Comparison of ENCODE assay signal across 17 mouse cellular contexts in genomic region chr14:97068770-97069169, GRCm38 (mm10).
DNase-seq lines count a peak whose midpoint lies in the region; ATAC-seq and TF ChIP-seq lines count a peak whose summit lies in the region.
"Had no signal": no experiment of that assay in that cellular context is flagged by ENCODE, and none has a peak within 500 bp of the region (broad histone marks: within the 10 kb centered on the region; RNA-seq: fewer than 3 reads in every experiment).

No protein-coding gene starts in this region.

- WGBS in forebrain, embryonic 14.5 days = 14% methylated on average over 3 of the region's 3 CpGs
- WGBS in forebrain, postnatal 0 days = 14% methylated on average over 3 of the region's 3 CpGs
- 21% methylated on average over 3 of the region's 3 CpGs for WGBS in limb, embryonic 13.5 days
- 43% methylated on average over 3 of the region's 3 CpGs for WGBS in limb, embryonic 10.5 days

- no peak overlapping the region for H3K27ac ChIP-seq in forebrain, embryonic 14.5 days (ENCODE audit: low read depth, low read length)
- no peak overlapping the region for H3K27ac ChIP-seq in forebrain, postnatal 0 days (ENCODE audit: low read depth, low read length)
- no peak overlapping the region for H3K27ac ChIP-seq in limb, embryonic 13.5 days
- no peak overlapping the region for H3K27ac ChIP-seq in limb, embryonic 10.5 days
- H3K27ac ChIP-seq: embryonic facial prominence, embryonic 12.5 days; heart, embryonic 13.5 days; hindbrain, embryonic 12.5 days had no signal

- no peaks in the 10 kb centered on the region for H3K9me3 ChIP-seq in forebrain, embryonic 14.5 days (replicated peaks; ENCODE audit: control insufficient read depth, low read length)
- no peaks in the 10 kb centered on the region for H3K9me3 ChIP-seq in forebrain, postnatal 0 days (ENCODE audit: low read length)
- H3K9me3 ChIP-seq in limb, embryonic 13.5 days = no peaks in the 10 kb centered on the region
- H3K9me3 ChIP-seq in limb, embryonic 10.5 days (replicated peaks) = no peaks in the 10 kb centered on the region
- H3K9me3 ChIP-seq: embryonic facial prominence, embryonic 12.5 days; heart, embryonic 13.5 days; hindbrain, embryonic 12.5 days had no signal

- H3K4me3 ChIP-seq in forebrain, embryonic 14.5 days (ENCODE audit: low read depth, low read length) = no peak overlapping the region
- H3K4me3 ChIP-seq in forebrain, postnatal 0 days (ENCODE audit: low read depth, low read length) = no peak overlapping the region
- no peak overlapping the region for H3K4me3 ChIP-seq in limb, embryonic 13.5 days
- no peak overlapping the region for H3K4me3 ChIP-seq in limb, embryonic 10.5 days
- H3K4me3 ChIP-seq: embryonic facial prominence, embryonic 12.5 days; heart, embryonic 13.5 days; hindbrain, embryonic 12.5 days had no signal

- TF ChIP-seq CTCF in forebrain, postnatal 0 days (IDR thresholded peaks at IDR 0.05; ENCODE audit: low read depth) = no peak

- no peak overlapping the region for H3K9ac ChIP-seq in forebrain, embryonic 14.5 days (ENCODE audit: low read length)
- no peak overlapping the region for H3K9ac ChIP-seq in forebrain, postnatal 0 days
- no peak overlapping the region for H3K9ac ChIP-seq in limb, embryonic 13.5 days
- H3K9ac ChIP-seq: embryonic facial prominence, embryonic 12.5 days; heart, embryonic 13.5 days; hindbrain, embryonic 12.5 days had no signal

- ATAC-seq in forebrain, embryonic 14.5 days = peak; percentile 79
- ATAC-seq in forebrain, postnatal 0 days = no peak
- ATAC-seq in limb, embryonic 13.5 days (ENCODE audit: low FRiP score, low read depth) = 0 out of 2 replicates have a peak, but pooled peaks have one; percentile 24

- no peak overlapping the region for H3K4me2 ChIP-seq in forebrain, embryonic 14.5 days (ENCODE audit: low read length)
- H3K4me2 ChIP-seq in forebrain, postnatal 0 days (ENCODE audit: low read depth) = no peak overlapping the region
- no peak overlapping the region for H3K4me2 ChIP-seq in limb, embryonic 13.5 days (replicated peaks)
- H3K4me2 ChIP-seq: embryonic facial prominence, embryonic 12.5 days; heart, embryonic 13.5 days; hindbrain, embryonic 12.5 days had no signal

- no peaks in the 10 kb centered on the region for H3K27me3 ChIP-seq in forebrain, embryonic 14.5 days (replicated peaks; ENCODE audit: control insufficient read depth, insufficient read depth, low read length)
- H3K27me3 ChIP-seq in forebrain, postnatal 0 days (ENCODE audit: insufficient read depth, low read length) = no peaks in the 10 kb centered on the region
- H3K27me3 ChIP-seq in limb, embryonic 13.5 days = no peaks in the 10 kb centered on the region
- no peaks in the 10 kb centered on the region for H3K27me3 ChIP-seq in limb, embryonic 10.5 days (ENCODE audit: low read depth, poor library complexity, severe bottlenecking)
- H3K27me3 ChIP-seq: embryonic facial prominence, embryonic 12.5 days; heart, embryonic 13.5 days; hindbrain, embryonic 12.5 days had no signal

- peak; percentile 61 for DNase-seq in forebrain, embryonic 14.5 days (ENCODE audit: low spot score)
- no peak for DNase-seq in forebrain, postnatal 0 days
- DNase-seq in limb, embryonic 10.5 days (ENCODE audit: low spot score) = no peak
- DNase-seq in retina, postnatal 1 day = peak; percentile 69
- no peak for DNase-seq in retina, embryonic 14.5 days (ENCODE audit: low spot score)
- no peak for DNase-seq in heart, postnatal 10 days
- DNase-seq: adrenal gland, postnatal 10 days; cerebellum, adult 11-12 months; cerebellum, adult 9-10 months; cerebellum, postnatal 25 days; gastrocnemius, postnatal 36 days; heart, adult 11 months; heart, postnatal 4 days had no signal

- intact Hi-C loops in heart, postnatal 10 days (cut with DNase I) = no loop called here

- no peaks in the 10 kb centered on the region for H3K4me1 ChIP-seq in forebrain, embryonic 14.5 days (ENCODE audit: control insufficient read depth, insufficient read depth, low read length)
- H3K4me1 ChIP-seq in forebrain, postnatal 0 days (ENCODE audit: insufficient read depth) = no peaks in the 10 kb centered on the region
- H3K4me1 ChIP-seq in limb, embryonic 13.5 days = no peaks in the 10 kb centered on the region
- 0 out of 2 replicates have a peak, but pooled peaks cover 3% of the 10 kb centered on the region for H3K4me1 ChIP-seq in limb, embryonic 10.5 days
- H3K4me1 ChIP-seq: embryonic facial prominence, embryonic 12.5 days; heart, embryonic 13.5 days; hindbrain, embryonic 12.5 days had no signal

- H3K36me3 ChIP-seq in forebrain, embryonic 14.5 days (ENCODE audit: control insufficient read depth, insufficient read depth, low read length) = no peaks in the 10 kb centered on the region
- no peaks in the 10 kb centered on the region for H3K36me3 ChIP-seq in forebrain, postnatal 0 days (ENCODE audit: insufficient read depth)
- H3K36me3 ChIP-seq in limb, embryonic 13.5 days = no peaks in the 10 kb centered on the region
- no peaks in the 10 kb centered on the region for H3K36me3 ChIP-seq in limb, embryonic 10.5 days
- H3K36me3 ChIP-seq: embryonic facial prominence, embryonic 12.5 days; heart, embryonic 13.5 days; hindbrain, embryonic 12.5 days had no signal

Comparison
In these comparisons a context has a peak if more than half of its experiments do, and no peak if none do; other contexts are left out.
1. DNase-seq: peak in forebrain, embryonic 14.5 days (single experiment) and retina, postnatal 1 day (single experiment); none in forebrain, postnatal 0 days (single experiment), limb, embryonic 10.5 days (single experiment), retina, embryonic 14.5 days (single experiment) and heart, postnatal 10 days (0 of 2).